ENCODE assay signal across 14 mouse cellular contexts in genomic region chr9:120646806-120647667, GRCm38 (mm10).
A peak's percentile ranks its signal among the peaks of the same experiment; 100 is the strongest.
DNase-seq lines count a peak whose midpoint lies in the region; ATAC-seq and TF ChIP-seq lines count a peak whose summit lies in the region.
"Had no signal": no experiment of that assay in that cellular context is flagged by ENCODE, and none has a peak within 500 bp of the region (broad histone marks: within the 10 kb centered on the region; RNA-seq: fewer than 3 reads in every experiment).

No protein-coding gene starts in this region.

- H3K27ac ChIP-seq in hindbrain, embryonic 15.5 days (replicated peaks): peak overlapping the region; percentile 46
- H3K27ac ChIP-seq in hindbrain, embryonic 10.5 days: no peak overlapping the region; the same call in 1 of the 2 replicates
- H3K27ac ChIP-seq in embryonic facial prominence, embryonic 14.5 days (replicated peaks; ENCODE audit: low read depth, low read length): peak overlapping the region; percentile 58
- peak overlapping the region; percentile 48; the same call in 1 of the 2 replicates for H3K27ac ChIP-seq in midbrain, embryonic 15.5 days
- H3K27ac ChIP-seq: heart, embryonic 10.5 days; neural tube, embryonic 12.5 days had no signal

- no peak overlapping the region for H3K9ac ChIP-seq in hindbrain, embryonic 15.5 days
- no peak overlapping the region for H3K9ac ChIP-seq in embryonic facial prominence, embryonic 14.5 days (ENCODE audit: low read depth, low read length)
- H3K9ac ChIP-seq in midbrain, embryonic 15.5 days: no peak overlapping the region
- H3K9ac ChIP-seq: neural tube, embryonic 12.5 days had no signal

- ATAC-seq in hindbrain, embryonic 15.5 days (ENCODE audit: low FRiP score, low read depth): peak; percentile 59; the same call in 1 of the 2 replicates
- 0 out of 2 replicates have a peak, but pooled peaks have one; percentile 26 for ATAC-seq in embryonic facial prominence, embryonic 14.5 days (ENCODE audit: low read depth)
- ATAC-seq in midbrain, embryonic 15.5 days (replicated peaks): no peak

- no peaks in the 10 kb centered on the region for H3K27me3 ChIP-seq in hindbrain, embryonic 15.5 days
- no peaks in the 10 kb centered on the region for H3K27me3 ChIP-seq in hindbrain, embryonic 10.5 days (ENCODE audit: insufficient read depth, poor library complexity, severe bottlenecking)
- H3K27me3 ChIP-seq in embryonic facial prominence, embryonic 14.5 days (replicated peaks; ENCODE audit: control insufficient read depth, insufficient read depth, low read length): no peaks in the 10 kb centered on the region
- no peaks in the 10 kb centered on the region for H3K27me3 ChIP-seq in midbrain, embryonic 15.5 days (replicated peaks)
- H3K27me3 ChIP-seq: neural tube, embryonic 12.5 days had no signal

- TF ChIP-seq POLR2A in brain, embryonic 14.5 days (IDR thresholded peaks at IDR 0.05; ENCODE audit: borderline replicate concordance, extremely low read depth, insufficient read depth, insufficient read length, poor library complexity, severe bottlenecking): no peak

- TF ChIP-seq CTCF in brain, embryonic 14.5 days (IDR thresholded peaks at IDR 0.05; ENCODE audit: borderline replicate concordance, extremely low read depth, insufficient read depth, insufficient read length): no peak

- H3K4me2 ChIP-seq in hindbrain, embryonic 15.5 days: no peak overlapping the region
- no peak overlapping the region for H3K4me2 ChIP-seq in embryonic facial prominence, embryonic 14.5 days (ENCODE audit: low read depth, low read length)
- H3K4me2 ChIP-seq in midbrain, embryonic 15.5 days: no peak overlapping the region
- H3K4me2 ChIP-seq: neural tube, embryonic 12.5 days had no signal

- H3K4me3 ChIP-seq in hindbrain, embryonic 15.5 days: no peak overlapping the region
- no peak overlapping the region for H3K4me3 ChIP-seq in hindbrain, embryonic 10.5 days
- H3K4me3 ChIP-seq in embryonic facial prominence, embryonic 14.5 days (ENCODE audit: low read depth, low read length): no peak overlapping the region
- H3K4me3 ChIP-seq in midbrain, embryonic 15.5 days: no peak overlapping the region
- H3K4me3 ChIP-seq: heart, embryonic 10.5 days; megakaryocyte, embryonic 14.5 days; neural tube, embryonic 12.5 days had no signal

- H3K9me3 ChIP-seq in hindbrain, embryonic 15.5 days: no peaks in the 10 kb centered on the region
- 0 out of 2 replicates have a peak, but pooled peaks cover 3% of the 10 kb centered on the region for H3K9me3 ChIP-seq in hindbrain, embryonic 10.5 days
- no peaks in the 10 kb centered on the region for H3K9me3 ChIP-seq in embryonic facial prominence, embryonic 14.5 days (ENCODE audit: control insufficient read depth, low read length)
- H3K9me3 ChIP-seq in midbrain, embryonic 15.5 days: no peaks in the 10 kb centered on the region
- H3K9me3 ChIP-seq: heart, embryonic 10.5 days; neural tube, embryonic 12.5 days had no signal

- H3K36me3 ChIP-seq in hindbrain, embryonic 15.5 days: no peaks in the 10 kb centered on the region
- no peaks in the 10 kb centered on the region for H3K36me3 ChIP-seq in hindbrain, embryonic 10.5 days
- no peaks in the 10 kb centered on the region for H3K36me3 ChIP-seq in embryonic facial prominence, embryonic 14.5 days (ENCODE audit: control insufficient read depth, insufficient read depth, low read length)
- no peaks in the 10 kb centered on the region for H3K36me3 ChIP-seq in midbrain, embryonic 15.5 days (replicated peaks)
- H3K36me3 ChIP-seq: heart, embryonic 10.5 days; neural tube, embryonic 12.5 days had no signal

- peaks cover 5% of the 10 kb centered on the region; the same call in 1 of the 2 replicates for H3K4me1 ChIP-seq in hindbrain, embryonic 15.5 days (replicated peaks)
- H3K4me1 ChIP-seq in hindbrain, embryonic 10.5 days (replicated peaks): no peaks in the 10 kb centered on the region
- H3K4me1 ChIP-seq in embryonic facial prominence, embryonic 14.5 days (ENCODE audit: control insufficient read depth, insufficient read depth, low read length): peaks cover 10% of the 10 kb centered on the region
- H3K4me1 ChIP-seq in midbrain, embryonic 15.5 days: peaks cover 7% of the 10 kb centered on the region; the same call in 1 of the 2 replicates
- H3K4me1 ChIP-seq: heart, embryonic 10.5 days; megakaryocyte, embryonic 14.5 days; neural tube, embryonic 12.5 days had no signal

- WGBS in hindbrain, embryonic 15.5 days: 60% methylated on average over 10 of the region's 10 CpGs
- 79% methylated on average over 10 of the region's 10 CpGs for WGBS in hindbrain, embryonic 10.5 days
- WGBS in embryonic facial prominence, embryonic 14.5 days: 61% methylated on average over 10 of the region's 10 CpGs
- 66% methylated on average over 10 of the region's 10 CpGs for whole genome bisulfite sequencing in midbrain, embryonic 15.5 days

- no peak for DNase-seq in hindbrain, embryonic 10.5 days (ENCODE audit: low spot score)
- DNase-seq in brain, embryonic 14.5 days (ENCODE audit: low read depth): peak; percentile 63
- peak; percentile 82 for DNase-seq in embryonic facial prominence, embryonic 14.5 days (ENCODE audit: low spot score)
- DNase-seq in spleen, adult 18-20 months: no peak
- no peak for DNase-seq in heart, adult 8-10 months (ENCODE audit: low spot score)
- DNase-seq: adrenal gland, postnatal 10 days; cerebellum, adult 11-12 months; embryo, embryonic 11 days; kidney, postnatal 14 days had no signal

Comparison
In these comparisons a context has a peak if more than half of its experiments do, and no peak if none do; other contexts are left out.
1. DNase-seq: peak in brain, embryonic 14.5 days (single experiment) and embryonic facial prominence, embryonic 14.5 days (single experiment); none in hindbrain, embryonic 10.5 days (single experiment), spleen, adult 18-20 months (0 of 2) and heart, adult 8-10 months (single experiment).